Mouse (Mus musculus) liver, embryonic 14.5 days (tissue): ENCODE measurements around the gene Plekhm1.
"Not testable (repeated sequence)": the region's sequence is repeated elsewhere in the genome, so short reads cannot be mapped to it uniquely, and the experiment has no call there.

Experiments
- CTCF ChIP-seq: IDR thresholded peaks from 2 replicates; pipeline ENCODE4 v1.5.1; 2016; ENCODE audit warnings: antibody characterized with exemption, low read depth, control low read depth
- EP300 ChIP-seq: IDR thresholded peaks from 2 replicates; pipeline ENCODE4 v1.6.1; 2016; ENCODE audit warnings: antibody characterized with exemption, low read depth

GRCm38 (mm10) chr11:103451105-103451504, 38.6 kb upstream of the Plekhm1 start:
- not testable (repeated sequence) for TF ChIP-seq CTCF, EP300
